Mouse (Mus musculus): ENCODE results near the gene Gm21970.

- no peak for TF ChIP-seq CTCF (IDR thresholded peaks at IDR 0.05; ENCODE audit: low read depth, low read length)
- no peak for TF ChIP-seq TAL1 (conservative IDR thresholded peaks at IDR 0.05; ENCODE audit: low read depth, low read length)
- TF ChIP-seq GATA1 (IDR thresholded peaks at IDR 0.05; ENCODE audit: borderline replicate concordance, low read length), result no peak
- TF ChIP-seq GATA2 (IDR thresholded peaks at IDR 0.05; ENCODE audit: borderline replicate concordance, low read depth, low read length), result no peak
- no peak for TF ChIP-seq POLR2AphosphoS5 (IDR thresholded peaks at IDR 0.05; ENCODE audit: insufficient replicate concordance, low read depth, low read length)
Observed at GRCm38 (mm10) chr16:91373473-91374252, 17.9 kb upstream of the Gm21970 start.

All from G1E (cell line).